Mouse (Mus musculus) B cell, adult (primary cell): ENCODE results near the gene Cygb. TPM values are rescaled to one million over a fixed set of nuclear protein-coding genes. Genes with fewer than 3 reads are reported as not detected.

Experiments
- total RNA-seq: library from RNA; stranded (reverse); gene quantifications from 4 replicates; pipeline ENCODE4 v1.2.4, GENCODE M21; 2023; ENCODE audit not compliant: inconsistent age

Cygb gene
- not detected in 4 replicates for total RNA-seq

DNA sequence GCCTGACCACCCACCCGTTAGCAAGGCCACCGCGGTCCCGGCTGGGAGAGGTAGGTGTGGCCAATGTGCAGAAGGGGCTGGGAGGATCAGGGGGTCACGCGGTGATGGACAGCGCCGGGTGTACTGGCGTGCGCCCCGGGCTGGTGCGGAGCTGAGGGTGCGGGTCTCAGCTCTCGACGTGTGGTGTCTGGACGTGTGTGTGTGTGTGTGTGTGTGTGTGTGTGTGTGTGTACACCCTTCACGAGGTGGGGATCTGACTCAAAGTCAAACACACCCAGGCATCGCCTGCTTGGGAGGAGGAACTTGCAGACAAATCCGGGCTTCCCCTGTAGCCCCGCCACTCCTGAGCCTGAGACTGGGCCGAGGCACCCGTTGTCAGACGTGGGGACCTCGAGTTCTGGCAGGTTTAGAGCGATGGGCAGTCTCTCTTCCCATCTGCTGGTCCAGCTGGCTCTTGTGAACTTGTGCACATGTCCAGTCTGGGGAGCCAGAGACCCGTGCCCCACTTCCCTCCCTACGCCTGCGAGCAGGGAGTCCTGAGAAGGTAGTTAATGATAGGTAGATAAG is at the start of gene Cygb:
Gene Cygb, minus strand, starts transcription at position 59 of the 567 bp plus-strand sequence.

DNA sequence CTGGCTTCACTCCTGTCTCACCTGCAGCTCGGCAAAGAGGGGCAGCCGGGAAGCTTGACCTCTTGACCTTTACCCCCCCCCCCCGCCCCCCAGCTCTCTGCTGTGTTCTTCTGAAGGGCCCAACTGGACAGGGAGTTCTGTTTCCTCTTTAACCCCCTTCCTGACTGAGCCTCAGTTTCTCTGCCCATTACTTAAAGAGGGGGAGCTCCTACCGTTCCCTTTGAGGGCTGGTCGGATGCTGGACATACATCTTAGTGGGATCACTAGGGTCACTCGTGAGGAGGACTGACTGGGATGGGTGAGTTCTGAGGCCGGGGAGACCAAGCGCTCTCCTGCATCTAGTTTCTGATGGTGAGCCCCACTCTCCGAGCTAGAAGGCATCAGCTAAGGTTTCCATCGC is 879 bp downstream of the Cygb start, which contains the start of gene Prcd:
Gene Prcd, plus strand, starts transcription at position 301 of the 400 bp plus-strand sequence.

DNA sequence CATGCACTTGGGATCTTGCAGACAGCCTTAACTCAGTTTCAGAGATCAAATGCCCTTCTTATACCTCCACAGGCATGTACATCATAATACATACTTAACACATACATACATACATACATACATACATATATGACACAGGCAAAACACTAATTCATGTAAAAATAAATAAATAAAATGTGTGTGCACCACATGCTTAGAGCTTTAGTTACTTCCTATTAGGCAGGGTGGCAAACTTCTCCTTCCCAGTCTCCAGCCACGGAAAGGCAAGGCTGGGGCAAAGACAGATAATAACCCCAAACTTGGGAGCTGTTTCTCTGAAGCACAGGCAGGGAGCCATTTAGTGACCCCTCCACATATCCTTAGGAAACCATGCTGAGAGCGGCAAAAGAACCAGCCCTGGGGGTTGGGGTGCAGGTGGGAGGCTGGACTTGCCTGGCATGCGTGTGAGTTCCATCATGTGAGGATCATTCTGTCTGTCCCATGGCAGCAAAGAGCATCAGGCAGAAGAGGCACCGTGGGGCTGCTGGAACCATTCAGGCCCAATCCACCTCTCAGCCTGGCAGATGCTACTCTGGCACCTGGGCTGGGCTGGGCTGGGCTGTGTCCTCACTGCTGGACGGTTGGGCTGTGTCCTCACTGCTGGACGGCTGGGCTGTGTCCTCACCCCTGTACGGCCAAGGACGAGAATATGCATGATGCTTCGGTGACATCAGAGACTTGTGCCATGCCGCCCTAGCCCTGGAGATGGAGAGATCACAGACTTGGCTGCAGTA is 27.6 kb downstream of the Cygb start, which contains the start of gene Rhbdf2:
Gene Rhbdf2, minus strand, starts transcription at position 721 of the 773 bp plus-strand sequence.

Other genes with a start within 250 kb of the Cygb start
- 36.7 to 69.1 TPM (median 49.1 TPM) in 4 replicates for gene Rnf157, start 241.3 kb downstream of the Cygb start, total RNA-seq
- 67.5 to 79.6 TPM (median 71.8 TPM) in 4 replicates for gene Ubald2, start 220.2 kb downstream of the Cygb start, total RNA-seq
- 0.18 TPM in 1 of 4 replicates, not detected in the others for gene Qrich2, start 188.1 kb downstream of the Cygb start, total RNA-seq
- 79.3 to 86.5 TPM (median 80.9 TPM) in 4 replicates for gene Prpsap1, start 160.1 kb downstream of the Cygb start, total RNA-seq
- 0.27 to 0.51 TPM (median 0.36 TPM) in 4 replicates for gene Sphk1, start 123.4 kb downstream of the Cygb start, total RNA-seq
- 22.5 to 26.3 TPM (median 24.5 TPM) in 4 replicates for gene Ube2o, start 72.9 kb downstream of the Cygb start, total RNA-seq
- not detected in 4 replicates for gene Aanat, start 67.9 kb downstream of the Cygb start, total RNA-seq
- gene Rhbdf2, start 27.3 kb downstream of the Cygb start, total RNA-seq = 76.5 to 83.8 TPM (median 80.3 TPM) in 4 replicates
- not detected in 4 replicates for gene Prcd, start 779 bp downstream of the Cygb start, total RNA-seq
- gene St6galnac1, start 121.2 kb upstream of the Cygb start, total RNA-seq = not detected in 4 replicates
- not detected in 4 replicates for gene Mxra7, start 173.7 kb upstream of the Cygb start, total RNA-seq
- 61.9 to 71.2 TPM (median 68.1 TPM) in 4 replicates for gene Mettl23, start 189.0 kb upstream of the Cygb start, total RNA-seq
- gene Jmjd6, start 189.1 kb upstream of the Cygb start, total RNA-seq = 59.5 to 72.1 TPM (median 67.0 TPM) in 4 replicates
- gene Mfsd11, start 198.1 kb upstream of the Cygb start, total RNA-seq = 20.7 to 32.2 TPM (median 27.6 TPM) in 4 replicates
- 356 to 378 TPM (median 365 TPM) in 4 replicates for gene Srsf2, start 198.8 kb upstream of the Cygb start, total RNA-seq